Mouse (Mus musculus): ENCODE measurements around the gene Svs3b. TPM values are rescaled to one million over a fixed set of nuclear protein-coding genes. Genes with fewer than 3 reads are reported as not detected.

Gene Svs3b
- polyA plus RNA-seq, 1 experiment from 2014 or later: not detected

Other genes starting within 250 kb of the Svs3b start
- gene Pabpc1l, start 231.2 kb downstream of the Svs3b start, polyA plus RNA-seq (2016; fragmentation: Nextera tagmentation; extraction: Ambion mirVana): 0.96 and 1.0 TPM in 2 replicates
- 22.1 and 23.4 TPM in 2 replicates for gene Stk4, start 186.3 kb downstream of the Svs3b start, polyA plus RNA-seq (2016; fragmentation: Nextera tagmentation; extraction: Ambion mirVana)
- gene Tomm34, start 185.5 kb downstream of the Svs3b start, polyA plus RNA-seq (2016; fragmentation: Nextera tagmentation; extraction: Ambion mirVana): 55.7 and 56.6 TPM in 2 replicates
- 0.15 and 0.18 TPM in 2 replicates for gene Kcns1, start 85.5 kb downstream of the Svs3b start, polyA plus RNA-seq (2016; fragmentation: Nextera tagmentation; extraction: Ambion mirVana)
- gene Wfdc5, start 73.9 kb downstream of the Svs3b start, polyA plus RNA-seq (2016; fragmentation: Nextera tagmentation; extraction: Ambion mirVana): not detected in 2 replicates
- not detected in 2 replicates for gene Wfdc12, start 66.0 kb downstream of the Svs3b start, polyA plus RNA-seq (2016; fragmentation: Nextera tagmentation; extraction: Ambion mirVana)
- not detected in 2 replicates for gene Wfdc15a, start 56.5 kb downstream of the Svs3b start, polyA plus RNA-seq (2016; fragmentation: Nextera tagmentation; extraction: Ambion mirVana)
- gene Wfdc15b, start 35.0 kb downstream of the Svs3b start, polyA plus RNA-seq (2016; fragmentation: Nextera tagmentation; extraction: Ambion mirVana): not detected in 2 replicates
- not detected in 2 replicates for gene Svs2, start 18.2 kb downstream of the Svs3b start, polyA plus RNA-seq (2016; fragmentation: Nextera tagmentation; extraction: Ambion mirVana)
- gene Svs4, start 21.8 kb upstream of the Svs3b start, polyA plus RNA-seq (2016; fragmentation: Nextera tagmentation; extraction: Ambion mirVana): not detected in 2 replicates
- not detected in 2 replicates for gene Svs3a, start 32.6 kb upstream of the Svs3b start, polyA plus RNA-seq (2016; fragmentation: Nextera tagmentation; extraction: Ambion mirVana)
- not detected in 2 replicates for gene Svs6, start 60.1 kb upstream of the Svs3b start, polyA plus RNA-seq (2016; fragmentation: Nextera tagmentation; extraction: Ambion mirVana)
- gene Svs5, start 76.1 kb upstream of the Svs3b start, polyA plus RNA-seq (2016; fragmentation: Nextera tagmentation; extraction: Ambion mirVana): not detected in 2 replicates
- 0.44 and 1.2 TPM in 2 replicates for gene Slpi, start 132.5 kb upstream of the Svs3b start, polyA plus RNA-seq (2016; fragmentation: Nextera tagmentation; extraction: Ambion mirVana)
- gene Rbpjl, start 146.5 kb upstream of the Svs3b start, polyA plus RNA-seq (2016; fragmentation: Nextera tagmentation; extraction: Ambion mirVana): 0.19 and 0.28 TPM in 2 replicates
- gene Matn4, start 148.5 kb upstream of the Svs3b start, polyA plus RNA-seq (2016; fragmentation: Nextera tagmentation; extraction: Ambion mirVana): 6.2 and 6.4 TPM in 2 replicates
- 40.1 and 40.6 TPM in 2 replicates for gene Sdc4, start 187.2 kb upstream of the Svs3b start, polyA plus RNA-seq (2016; fragmentation: Nextera tagmentation; extraction: Ambion mirVana)
- 36.4 and 40.3 TPM in 2 replicates for gene Sys1, start 200.3 kb upstream of the Svs3b start, polyA plus RNA-seq (2016; fragmentation: Nextera tagmentation; extraction: Ambion mirVana)
- gene Gm20458, start 204.3 kb upstream of the Svs3b start, polyA plus RNA-seq (2016; fragmentation: Nextera tagmentation; extraction: Ambion mirVana): 11.8 and 16.9 TPM in 2 replicates
- gene Trp53tg5, start 217.1 kb upstream of the Svs3b start, polyA plus RNA-seq (2016; fragmentation: Nextera tagmentation; extraction: Ambion mirVana): 0.19 TPM in 1 of 2 replicates, not detected in the other
- 7.3 and 11.3 TPM in 2 replicates for gene Dbndd2, start 229.5 kb upstream of the Svs3b start, polyA plus RNA-seq (2016; fragmentation: Nextera tagmentation; extraction: Ambion mirVana)
- 53.4 and 54.3 TPM in 2 replicates for gene Pigt, start 240.9 kb upstream of the Svs3b start, polyA plus RNA-seq (2016; fragmentation: Nextera tagmentation; extraction: Ambion mirVana)

Data from heart, embryonic 12.5 days (tissue).